Mouse (Mus musculus) left cerebral cortex, postnatal 10 days (tissue): Measurements from ENCODE around the gene Gdpgp1. TPM values are rescaled to one million over a fixed set of nuclear protein-coding genes. Genes with fewer than 3 reads are reported as not detected.

ENCODE experiments used
- DNase-seq, 2 experiments: peaks; one replicate each; pipeline ENCODE4 v3.0.0; 2021 to 2022; ENCODE audit warnings: low spot score in 2 of 2, mixed read lengths in 1 of 2; ENCODE audit errors: extremely low spot score in 1 of 2
- intact Hi-C: fragments of 180-260 bp; cut with DNase I; formaldehyde crosslinking; loops from one replicate; pipeline ENCODE4 v1.15.1; 2025
- total RNA-seq, 2 experiments: library from RNA; stranded (reverse); gene quantifications; 2 replicates each; pipeline ENCODE4 v1.2.3; 2021

Gdpgp1 gene
- total RNA-seq, 2 experiments from 2014 or later, result 6.0 to 7.0 TPM

- intact Hi-C loops, result no loop called here
Measured at GRCm38 (mm10) chr7:80260625-80261371, 28.1 kb downstream of the Gdpgp1 start, which contains the start of gene Ngrn. Ngrn (plus strand) TSS chr7:80261215.

GRCm38 (mm10) chr7:80261372-80261990 is 28.8 kb downstream of the Gdpgp1 start:
- peak in 1 of 2 experiments; percentile 20 for DNase-seq
- intact Hi-C loops, result no loop called here

More at GRCm38 (mm10) chr7:80260625-80261371, 28.1 kb downstream of the Gdpgp1 start, which contains the start of gene Ngrn:
- peak; percentile 84 to 92 for DNase-seq

GRCm38 (mm10) chr7:80264606-80265005 is 31.9 kb downstream of the Gdpgp1 start:
- no peak for DNase-seq
- intact Hi-C loops, result no loop called here

- DNase-seq, result no peak
- intact Hi-C loops, result no loop called here
Measured at GRCm38 (mm10) chr7:80267764-80268163, 35.1 kb downstream of the Gdpgp1 start.

GRCm38 (mm10) chr7:80268897-80269750 is 36.5 kb downstream of the Gdpgp1 start, which contains the start of gene Vps33b:
Vps33b (plus strand) TSS chr7:80269649.
- intact Hi-C loops, result no loop called here
- peak; percentile 95 to 98 for DNase-seq

- intact Hi-C loops, result no loop called here
- DNase-seq, result peak in 1 of 2 experiments; percentile 56
Measured at GRCm38 (mm10) chr7:80269751-80270255, 37.1 kb downstream of the Gdpgp1 start.

GRCm38 (mm10) chr7:80273456-80273855 is 40.8 kb downstream of the Gdpgp1 start:
- no peak for DNase-seq
- intact Hi-C loops, result no loop called here

- intact Hi-C loops, result no loop called here
Measured at GRCm38 (mm10) chr7:80276374-80276773, 43.7 kb downstream of the Gdpgp1 start.

GRCm38 (mm10) chr7:80280032-80280431 is 47.4 kb downstream of the Gdpgp1 start:
- no peak for DNase-seq
- intact Hi-C loops, result no loop called here

More at GRCm38 (mm10) chr7:80276374-80276773, 43.7 kb downstream of the Gdpgp1 start:
- no peak for DNase-seq

- no peak for DNase-seq
- intact Hi-C loops, result no loop called here
Measured at GRCm38 (mm10) chr7:80280998-80281397, 48.3 kb downstream of the Gdpgp1 start.

GRCm38 (mm10) chr7:80281646-80282045 is 49.0 kb downstream of the Gdpgp1 start:
- DNase-seq, result no peak
- intact Hi-C loops, result no loop called here

GRCm38 (mm10) chr7:80283226-80283918 is 50.7 kb downstream of the Gdpgp1 start:
- DNase-seq, result no peak
- intact Hi-C loops, result no loop called here

- intact Hi-C loops, result no loop called here
- DNase-seq, result no peak
Measured at GRCm38 (mm10) chr7:80284391-80284790, 51.7 kb downstream of the Gdpgp1 start.

GRCm38 (mm10) chr7:80285725-80286124 is 53.1 kb downstream of the Gdpgp1 start:
- intact Hi-C loops, result no loop called here
- no peak for DNase-seq

- DNase-seq, result no peak
- intact Hi-C loops, result no loop called here
Measured at GRCm38 (mm10) chr7:80287736-80288135, 55.1 kb downstream of the Gdpgp1 start.
